Mouse (Mus musculus) brain, embryonic 14.5 days (tissue): ENCODE data around the gene Spry1.

Source experiments
- CTCF ChIP-seq: fragments of 200-500 bp; IDR thresholded peaks from 2 replicates; pipeline ENCODE4 v1.5.1; 2012; ENCODE audit warnings: inconsistent platforms, mild to moderate bottlenecking, moderate library complexity, borderline replicate concordance; ENCODE audit not compliant: insufficient read depth, insufficient read length; ENCODE audit errors: extremely low read depth
- POLR2A ChIP-seq: fragments of 200-500 bp; IDR thresholded peaks from 2 replicates; pipeline ENCODE4 v1.6.1; 2012; ENCODE audit warnings: mild to moderate bottlenecking, inconsistent platforms, borderline replicate concordance; ENCODE audit not compliant: poor library complexity, insufficient read depth, insufficient read length, severe bottlenecking; ENCODE audit errors: extremely low read depth

- TF ChIP-seq POLR2A (no peak), CTCF (no peak)
Measured at GRCm38 (mm10) chr3:37669100-37669499, 29.4 kb downstream of the Spry1 start.
